Mouse (Mus musculus) activated CD4-positive, CD25-positive, alpha-beta regulatory T cell (primary cell): ENCODE results near the gene Aqp2. TPM values are rescaled to one million over a fixed set of nuclear protein-coding genes. Genes with fewer than 3 reads are reported as not detected.

ENCODE experiments used
- polyA plus RNA-seq, 2 experiments: library from polyadenylated mRNA; unstranded; fragments of 100-300 nt; shearing (Covaris generic); gene quantifications; one replicate each; pipeline ENCODE4 v1.2.1; 2017

Aqp2 gene
- polyA plus RNA-seq: not detected

DNA sequence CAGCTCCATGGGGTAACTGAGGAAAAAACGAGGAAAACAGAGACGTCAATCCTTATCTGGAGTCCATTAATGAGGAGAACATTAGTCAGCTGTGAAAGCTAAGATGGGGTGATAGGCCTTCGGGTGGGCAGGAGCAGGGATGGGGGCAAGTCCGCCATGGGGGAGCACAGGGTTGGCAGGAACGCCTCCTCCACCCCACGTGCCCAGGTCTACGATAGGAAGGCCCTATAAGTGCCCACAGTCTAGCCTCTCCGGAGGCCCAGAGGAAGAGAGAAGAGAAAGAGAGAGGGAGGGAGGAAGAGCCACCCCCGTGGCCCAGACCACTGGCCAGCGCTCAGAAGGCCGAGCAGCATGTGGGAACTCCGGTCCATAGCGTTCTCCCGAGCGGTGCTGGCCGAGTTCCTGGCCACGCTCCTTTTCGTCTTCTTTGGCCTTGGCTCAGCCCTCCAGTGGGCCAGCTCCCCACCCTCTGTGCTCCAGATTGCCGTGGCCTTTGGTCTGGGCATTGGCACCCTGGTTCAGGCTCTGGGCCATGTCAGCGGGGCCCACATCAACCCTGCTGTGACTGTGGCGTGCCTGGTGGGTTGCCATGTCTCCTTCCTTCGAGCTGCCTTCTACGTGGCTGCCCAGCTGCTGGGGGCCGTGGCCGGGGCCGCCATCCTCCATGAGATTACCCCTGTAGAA lies at the start of gene Aqp2:
Aqp2 (plus strand) TSS at position 254 of the 684 bp plus-strand sequence.

DNA sequence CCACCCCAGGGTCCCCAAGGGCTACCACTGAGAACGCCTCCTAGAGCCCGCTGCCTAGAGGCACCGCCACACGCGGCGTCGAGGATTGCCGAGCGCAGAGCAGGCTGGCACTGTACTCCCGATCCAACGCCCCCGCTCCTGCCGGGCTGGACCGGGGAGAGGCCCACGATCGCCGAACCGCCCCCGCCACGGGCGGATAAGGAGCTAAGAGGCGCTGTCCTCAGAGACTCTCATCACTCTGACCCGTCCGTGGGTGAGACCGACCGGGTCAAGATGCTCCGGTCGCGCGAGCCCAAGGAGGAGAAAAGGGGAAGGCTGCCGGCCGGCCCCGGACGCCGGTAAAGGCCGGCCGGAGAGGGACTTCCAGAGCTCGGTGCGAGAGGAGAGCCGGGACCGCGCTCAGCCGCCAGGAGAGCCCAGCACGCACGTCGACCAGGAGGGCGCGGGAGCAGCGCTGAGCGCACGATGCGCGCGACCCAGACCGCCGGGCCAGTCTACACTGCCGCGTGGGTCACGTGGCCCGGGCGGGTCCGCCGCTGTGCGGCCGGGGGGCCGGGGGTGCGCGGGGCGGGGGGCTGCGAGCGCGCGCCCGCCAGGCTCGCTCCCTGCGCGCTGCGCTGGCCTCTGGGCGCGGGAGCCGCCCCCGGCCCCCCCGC lies 11.7 kb downstream of the Aqp2 start, which contains the start of gene Aqp5:
Aqp5 (plus strand) TSS at position 354 of the 656 bp plus-strand sequence.

DNA sequence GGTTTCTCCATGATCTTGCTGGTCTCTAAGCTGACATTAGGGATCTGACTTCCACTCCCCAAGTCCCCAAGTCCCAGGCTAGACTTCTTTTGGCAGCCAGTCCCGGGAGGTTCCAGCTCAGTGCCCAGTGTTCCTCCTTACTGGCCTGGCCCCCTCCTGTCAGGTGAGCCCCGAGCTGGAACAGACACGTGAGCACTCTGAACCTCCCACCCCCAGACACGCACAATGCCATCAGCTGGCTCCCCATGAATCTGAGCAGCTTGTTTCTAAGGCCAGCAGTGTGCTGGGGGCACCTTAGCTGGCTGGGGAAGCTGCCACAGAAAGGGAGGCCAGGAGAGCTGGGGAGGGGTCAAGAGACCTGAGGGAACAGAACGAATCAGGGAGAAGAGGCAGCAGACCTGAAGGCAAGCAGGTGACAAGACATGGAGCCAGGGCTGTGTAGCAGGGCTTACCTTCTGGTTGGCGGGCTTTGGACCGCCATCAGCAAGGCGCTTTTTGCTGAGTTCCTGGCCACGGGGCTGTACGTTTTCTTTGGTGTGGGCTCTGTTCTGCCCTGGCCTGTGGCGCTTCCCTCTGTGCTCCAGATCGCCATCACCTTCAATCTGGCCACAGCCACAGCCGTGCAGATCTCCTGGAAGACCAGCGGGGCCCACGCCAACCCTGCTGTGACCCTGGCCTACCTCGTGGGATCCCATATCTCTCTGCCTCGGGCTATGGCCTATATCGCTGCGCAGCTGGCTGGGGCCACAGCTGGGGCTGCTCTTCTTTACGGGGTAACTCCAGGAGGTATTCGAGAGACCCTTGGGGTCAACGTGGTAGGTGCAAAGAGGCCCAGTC lies 22.3 kb downstream of the Aqp2 start, which contains the start of gene Aqp6:
Aqp6 (plus strand) TSS at position 415 of the 837 bp plus-strand sequence.

Other genes with a start within 250 kb of the Aqp2 start
- gene Fmnl3, start 208.6 kb upstream of the Aqp2 start, polyA plus RNA-seq: 10 to 100 TPM; 44.2 to 45.5 TPM
- 100 to 1,000 TPM; 146 to 237 TPM for gene Tmbim6, start 186.2 kb upstream of the Aqp2 start, polyA plus RNA-seq
- 10 to 100 TPM in 1 of 2 experiments, 1 to 10 TPM in 1; 8.0 to 12.3 TPM for gene Nckap5l, start 121.3 kb upstream of the Aqp2 start, polyA plus RNA-seq
- 10 to 100 TPM; 20.4 to 22.9 TPM for gene Bcdin3d, start 104.3 kb upstream of the Aqp2 start, polyA plus RNA-seq
- gene Faim2, start 50.9 kb upstream of the Aqp2 start, polyA plus RNA-seq: under 1 TPM; 0.01 to 0.20 TPM
- gene Aqp5, start 11.7 kb downstream of the Aqp2 start, polyA plus RNA-seq: not detected
- not detected for gene Aqp6, start 22.3 kb downstream of the Aqp2 start, polyA plus RNA-seq
- gene Racgap1, start 72.6 kb downstream of the Aqp2 start, polyA plus RNA-seq: 10 to 100 TPM; 59.3 to 62.7 TPM
- under 1 TPM; 0.07 to 0.63 TPM for gene Asic1, start 91.3 kb downstream of the Aqp2 start, polyA plus RNA-seq
- gene Smarcd1, start 123.1 kb downstream of the Aqp2 start, polyA plus RNA-seq: 10 to 100 TPM; 31.0 to 40.1 TPM
- gene Gm17349, start 126.4 kb downstream of the Aqp2 start, polyA plus RNA-seq: not detected
- gene Gpd1, start 138.5 kb downstream of the Aqp2 start, polyA plus RNA-seq: under 1 TPM; 0.14 to 0.36 TPM
- gene Cox14, start 146.6 kb downstream of the Aqp2 start, polyA plus RNA-seq: 100 to 1,000 TPM; 133 to 166 TPM
- 10 to 100 TPM; 86.7 to 92.1 TPM for gene Cers5, start 193.8 kb downstream of the Aqp2 start, polyA plus RNA-seq